Mouse (Mus musculus) megakaryocyte, embryonic 14.5 days (primary cell): Measurements from ENCODE around the gene Fsip1.

Experiments used
- FLI1 ChIP-seq: IDR thresholded peaks from 2 replicates; pipeline ENCODE4 v1.6.1; 2012; ENCODE audit warnings: low read length, inconsistent platforms, mixed read lengths
- GATA1 ChIP-seq: IDR thresholded peaks from 3 replicates; pipeline ENCODE4 v1.6.1; 2012; ENCODE audit warnings: mixed read lengths, low read length, inconsistent platforms, borderline replicate concordance

- TF ChIP-seq GATA1 (no peak), FLI1 (no peak)
Measured at GRCm38 (mm10) chr2:118288326-118289065, 31.7 kb upstream of the Fsip1 start.
